Mouse (Mus musculus) spleen, postnatal 4 days (tissue): ENCODE data around the gene Snapin.

ENCODE experiments used
- DNase-seq, 2 experiments: peaks; one replicate each; pipeline ENCODE4 v3.0.0; 2022; ENCODE audit warnings: low spot score in 2 of 2

Gene Snapin

GRCm38 (mm10) chr3:90490696-90491256, at the start of gene Snapin:
Gene Snapin, minus strand, starts transcription at chr3:90491033.
- peak; percentile 96 to 98 for DNase-seq

GRCm38 (mm10) chr3:90537905-90538296, 47.1 kb upstream of the Snapin start:
- DNase-seq: no peak

DNA sequence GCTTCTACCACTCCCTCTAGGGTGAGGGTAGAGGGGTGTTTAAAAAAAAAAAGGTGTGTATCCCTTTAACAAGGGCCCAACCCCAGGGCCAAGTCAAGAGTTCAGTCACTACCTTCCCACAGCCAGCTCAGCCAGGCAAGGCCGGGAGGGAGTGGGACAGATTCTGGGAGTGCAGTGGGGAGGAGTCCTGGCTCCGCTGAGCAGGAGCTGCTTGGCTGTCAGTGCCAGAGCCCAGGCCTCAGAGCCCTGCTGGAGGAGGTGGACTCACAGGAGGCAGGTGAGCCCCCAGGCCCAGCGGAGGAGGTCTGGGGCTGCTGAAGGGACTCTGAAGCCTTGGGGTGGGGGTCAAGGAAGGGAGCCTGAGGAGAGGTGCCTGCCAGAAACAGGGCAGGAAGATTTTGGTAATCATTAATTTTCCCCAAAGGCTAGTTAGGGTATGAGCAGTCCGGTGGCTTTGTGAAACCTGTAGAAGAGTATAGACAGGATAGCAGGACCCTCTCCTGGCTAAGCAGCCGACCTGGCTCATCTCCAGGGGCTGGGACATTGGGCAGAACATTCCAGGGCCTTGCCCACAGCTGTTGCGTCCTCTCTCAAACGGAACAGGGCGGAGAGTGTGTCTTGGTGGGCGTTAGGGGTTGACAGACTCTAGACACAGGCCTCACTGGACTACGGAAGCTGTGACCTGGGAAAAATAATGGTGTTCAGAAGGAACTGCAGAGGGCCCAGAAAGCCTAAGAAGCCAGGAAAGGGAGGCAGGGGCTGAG, 46.5 kb upstream of the Snapin start, which contains the start of gene S100a16:
Gene S100a16, plus strand, starts transcription at position 114 of the 764 bp plus-strand sequence.
- DNase-seq: no peak

- no peak for DNase-seq
Measured at GRCm38 (mm10) chr3:90535446-90535845, 44.6 kb upstream of the Snapin start.

- DNase-seq: no peak
Measured at GRCm38 (mm10) chr3:90531713-90532112, 40.9 kb upstream of the Snapin start.

DNA sequence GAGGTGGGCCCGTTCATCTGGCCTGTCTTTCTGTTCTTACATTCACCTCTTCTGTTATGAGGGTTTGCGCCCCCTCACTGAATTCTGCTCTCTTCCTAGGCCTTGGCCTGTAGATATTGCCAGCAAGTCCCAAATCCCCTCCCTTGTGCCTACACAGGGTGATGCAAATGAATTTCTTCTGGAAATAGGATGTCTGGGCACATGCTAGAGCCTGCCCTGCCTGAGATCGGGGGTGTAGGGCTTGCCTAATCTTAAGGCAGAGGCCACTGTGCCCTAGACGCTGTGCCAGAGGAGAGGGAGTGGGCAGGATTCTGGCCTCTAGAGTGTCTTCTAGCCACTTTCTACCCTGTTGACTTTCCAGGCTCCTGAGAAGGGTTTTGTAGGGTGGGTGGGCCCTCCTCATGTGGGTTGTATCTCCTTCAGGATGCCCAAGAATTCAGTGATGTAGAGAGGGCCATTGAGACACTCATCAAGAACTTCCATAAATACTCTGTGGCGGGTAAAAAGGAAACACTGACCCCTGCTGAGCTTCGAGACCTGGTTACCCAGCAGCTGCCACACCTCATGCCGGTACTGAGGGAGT, 36.5 kb upstream of the Snapin start:
- DNase-seq: peak in 1 of 2 experiments; percentile 45

GRCm38 (mm10) chr3:90526580-90526979, 35.7 kb upstream of the Snapin start, which contains the start of gene S100a14:
Gene S100a14, plus strand, starts transcription at chr3:90526856.
- DNase-seq: peak in 1 of 2 experiments; percentile 61

DNA sequence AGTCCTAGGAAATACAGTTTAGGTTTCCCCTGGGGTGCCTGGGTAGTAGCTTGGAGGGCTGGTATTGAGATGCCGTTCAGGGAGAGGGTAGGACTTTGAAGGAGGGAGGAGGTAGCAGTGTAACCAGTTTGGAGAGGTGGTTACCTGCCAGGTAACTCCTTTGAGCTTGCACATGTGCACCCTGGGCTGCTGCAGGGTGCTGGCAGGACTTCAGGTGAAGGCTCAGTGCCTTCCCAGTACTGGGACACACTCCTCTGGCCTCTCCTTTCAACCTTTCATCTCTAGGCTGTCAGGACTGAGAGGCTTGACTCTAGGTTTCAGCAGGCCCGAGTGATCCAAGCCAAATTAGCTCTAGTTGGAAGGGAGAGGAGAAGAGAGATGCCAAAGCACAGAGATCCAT, 35.2 kb upstream of the Snapin start:
- peak in 1 of 2 experiments; percentile 55 for DNase-seq

DNA sequence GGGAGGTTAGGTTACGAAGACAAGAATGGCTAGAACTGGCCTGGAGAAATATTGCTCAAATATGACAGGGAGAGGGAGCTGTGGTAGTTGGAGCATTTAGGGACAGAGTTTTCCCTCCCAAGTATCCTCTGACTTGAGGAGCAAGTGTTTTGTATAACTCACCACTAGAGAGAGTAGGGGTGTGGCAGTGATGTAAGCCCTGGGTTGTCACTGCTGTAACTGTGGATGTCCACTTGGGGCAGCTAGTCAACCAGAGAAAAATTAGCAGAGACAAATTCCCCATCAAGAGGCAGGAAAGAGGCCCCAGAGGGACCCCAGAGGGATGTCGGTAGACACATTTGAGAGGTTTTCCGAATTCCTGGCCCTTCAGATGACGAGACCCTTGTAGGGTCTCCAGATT, 34.6 kb upstream of the Snapin start:
- DNase-seq: peak in 1 of 2 experiments; percentile 62

GRCm38 (mm10) chr3:90517711-90518110, 26.9 kb upstream of the Snapin start:
- no peak for DNase-seq

GRCm38 (mm10) chr3:90515789-90516188, 25.0 kb upstream of the Snapin start:
- peak in 1 of 2 experiments; percentile 51 for DNase-seq

GRCm38 (mm10) chr3:90515242-90515641, 24.4 kb upstream of the Snapin start:
- DNase-seq: peak in 1 of 2 experiments; percentile 63

DNA sequence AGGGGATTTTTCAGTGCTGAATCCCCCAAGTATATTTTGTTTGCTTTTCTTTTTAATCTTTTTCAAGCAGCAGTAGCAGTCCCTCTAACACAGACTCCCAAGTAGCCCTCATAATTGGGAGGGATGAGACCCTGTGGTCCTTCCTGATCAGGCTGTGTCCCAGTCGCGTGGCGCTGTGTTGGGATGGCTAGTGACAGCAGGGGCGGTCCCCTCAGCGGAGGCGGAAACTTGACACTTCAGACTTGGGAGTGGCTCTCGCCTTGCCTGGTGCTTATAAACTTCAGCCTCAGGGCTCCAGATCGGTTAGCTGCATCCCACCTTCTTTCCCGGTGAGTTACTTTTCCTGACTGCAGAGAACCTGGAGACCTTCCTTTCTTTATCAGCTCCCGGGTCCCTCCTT, 23.9 kb upstream of the Snapin start:
- peak; percentile 60 to 83 for DNase-seq

- peak; percentile 48 to 76 for DNase-seq
Measured at GRCm38 (mm10) chr3:90513796-90514590, 23.2 kb upstream of the Snapin start, which contains the start of the genes S100a1 and S100a13. Gene S100a1, minus strand, starts transcription at chr3:90514392. Gene S100a13, plus strand, starts transcription at chr3:90514435.

DNA sequence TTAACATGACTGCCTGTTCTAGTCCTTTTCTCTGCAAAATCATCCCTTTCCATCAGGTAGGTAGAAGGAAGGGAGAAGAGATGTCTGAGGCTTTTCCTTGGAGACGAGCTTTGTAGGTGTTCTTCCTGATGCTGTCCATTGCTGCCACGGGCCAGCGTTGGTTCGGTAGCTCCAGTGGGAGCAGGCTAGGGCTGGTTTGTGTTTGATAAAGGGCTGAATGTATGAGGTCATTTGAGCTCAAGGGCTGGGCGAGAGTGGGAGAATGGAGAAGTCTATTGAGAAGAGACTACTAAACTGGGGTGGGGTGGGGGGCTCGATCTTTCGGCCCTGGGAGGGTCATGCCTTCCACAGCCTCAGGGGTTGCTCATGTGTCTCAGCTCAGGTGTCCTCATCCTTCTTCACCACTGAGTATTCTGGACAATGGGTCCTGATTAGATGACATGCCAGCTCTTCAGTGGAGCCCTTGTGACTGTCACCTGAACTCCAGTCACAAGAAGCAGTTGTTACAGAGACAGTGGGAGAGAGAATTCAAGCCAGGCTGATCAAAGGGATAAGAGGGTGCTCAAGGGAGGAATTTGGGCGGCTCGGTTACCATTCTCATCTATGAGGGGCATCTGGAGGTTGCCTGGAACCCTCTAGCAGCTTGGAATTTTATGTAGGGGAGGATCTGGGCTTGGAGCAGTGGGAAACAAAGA, 22.3 kb upstream of the Snapin start:
- DNase-seq: peak in 1 of 2 experiments; percentile 51

DNA sequence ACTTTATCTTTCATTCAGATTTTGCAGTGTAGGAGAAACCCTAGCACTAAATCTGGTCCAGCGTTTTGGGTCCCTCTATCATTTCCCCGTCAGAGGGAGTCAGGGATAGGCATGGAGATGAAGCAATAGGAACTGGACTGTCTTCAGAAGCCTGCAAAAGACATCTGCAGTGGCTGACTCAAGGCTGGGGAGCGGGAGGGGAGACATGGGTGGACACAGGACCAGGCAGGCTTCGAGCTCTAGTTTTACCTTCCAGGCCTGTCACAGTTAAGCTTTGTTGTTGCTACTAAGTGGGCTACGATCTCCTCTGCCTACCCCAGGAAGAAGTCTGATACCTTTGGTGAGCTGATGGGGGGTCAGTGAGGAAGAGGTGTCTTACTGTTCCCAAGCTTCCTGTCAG, 21.4 kb upstream of the Snapin start:
- DNase-seq: no peak

- no peak for DNase-seq
Measured at GRCm38 (mm10) chr3:90509747-90510123, 18.9 kb upstream of the Snapin start.

GRCm38 (mm10) chr3:90508950-90509746, 18.3 kb upstream of the Snapin start, which contains the start of gene Chtop:
Gene Chtop, minus strand, starts transcription at chr3:90509498.
- peak; percentile 100 for DNase-seq

DNA sequence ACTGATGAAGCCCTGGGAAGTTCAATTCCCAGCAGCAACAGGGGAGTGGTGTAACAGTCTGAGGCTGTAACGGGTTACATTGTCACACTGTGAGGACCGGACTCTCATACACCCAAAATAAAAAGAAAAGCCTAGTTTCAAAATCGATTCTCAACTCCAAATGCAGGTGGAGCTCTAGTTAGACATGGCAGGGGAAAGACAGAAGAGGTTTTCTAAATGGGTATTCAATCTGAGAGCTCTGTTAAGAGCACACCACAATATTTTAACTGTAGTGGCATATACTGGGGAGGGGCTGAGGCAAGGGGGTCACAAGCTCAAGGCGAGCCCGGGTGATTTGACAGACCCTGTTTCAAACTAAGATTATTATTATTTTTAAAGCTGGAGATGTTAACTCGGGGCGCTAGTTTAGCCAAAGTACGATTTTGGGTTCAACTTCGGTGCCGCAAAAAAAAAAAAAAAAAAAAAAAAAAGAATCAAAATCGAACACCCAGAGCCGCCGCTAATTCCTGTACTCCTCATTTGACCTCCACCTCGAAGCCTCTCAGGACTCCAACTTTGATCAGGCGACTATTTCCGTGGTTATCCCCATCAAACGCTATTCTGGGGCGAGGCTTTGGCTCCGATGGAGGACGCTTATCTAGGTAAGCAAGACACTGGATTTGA, 17.6 kb upstream of the Snapin start:
- no peak for DNase-seq

DNA sequence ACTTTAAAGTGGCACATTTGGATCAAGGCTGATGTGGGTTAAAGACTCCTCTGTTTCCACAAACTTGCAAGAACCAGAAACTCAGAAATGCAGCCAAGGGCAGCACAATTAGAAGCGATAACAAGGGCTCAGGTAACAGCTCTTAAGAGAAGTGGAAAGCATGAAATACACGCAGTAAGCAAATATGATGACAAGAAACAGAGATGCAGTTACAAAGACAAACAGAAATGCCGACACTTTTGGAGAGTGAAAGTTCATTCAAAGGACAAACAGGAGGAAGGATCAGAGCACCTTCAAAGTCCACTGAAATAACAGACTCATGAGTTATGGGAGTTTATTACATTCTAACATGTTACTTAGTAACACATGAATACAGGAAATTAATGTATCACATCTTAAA, 15.5 kb upstream of the Snapin start:
- DNase-seq: no peak
